Mouse (Mus musculus) mouse embryonic stem cell (cell line): Measurements from ENCODE around the gene Akirin1.

Experiments used
- in situ Hi-C, 2 experiments: fragments of 300-500 bp; cut with MboI; formaldehyde crosslinking; loops; 1 replicate in 1 of 2; 3 replicates in 1 of 2; pipeline ENCODE4 v1.14.3; 2019 to 2020; ENCODE audit warnings: low sequenced_read_pairs in 2 of 2, low pct_unique_long_range_greater_than_20kb in 1 of 2, mixed read lengths in 1 of 2; ENCODE audit not compliant: unreplicated experiment in 1 of 2

Akirin1 gene

DNA sequence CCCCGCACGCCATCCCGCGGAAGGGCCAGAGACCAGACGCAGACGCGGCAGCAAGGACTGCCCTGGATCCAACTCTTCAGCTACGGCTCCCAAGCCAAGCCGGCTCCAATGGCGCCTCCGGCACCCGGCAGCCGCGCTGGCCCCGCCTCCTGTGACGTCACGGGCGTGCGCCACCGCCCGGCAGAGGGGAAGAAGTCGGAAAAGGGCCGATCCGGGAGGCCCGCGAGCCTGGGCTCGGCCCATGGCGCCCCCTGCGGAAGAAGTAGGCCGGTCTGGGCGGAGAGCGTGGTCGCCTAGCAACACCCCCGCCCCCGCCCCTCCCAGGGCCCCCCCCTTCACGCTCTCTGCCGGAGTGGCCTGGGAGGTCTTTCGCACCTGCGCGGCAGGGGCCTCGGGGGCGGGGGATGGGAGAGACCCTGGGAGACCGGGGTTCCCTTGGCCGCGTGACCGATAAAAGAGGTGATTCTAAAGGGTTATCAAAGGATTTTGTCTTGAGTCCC, at the start of gene Akirin1:
TSS of gene Akirin1 (minus strand) at position 194 of the 500 bp plus-strand sequence.
- in situ Hi-C loops: no loop called here

DNA sequence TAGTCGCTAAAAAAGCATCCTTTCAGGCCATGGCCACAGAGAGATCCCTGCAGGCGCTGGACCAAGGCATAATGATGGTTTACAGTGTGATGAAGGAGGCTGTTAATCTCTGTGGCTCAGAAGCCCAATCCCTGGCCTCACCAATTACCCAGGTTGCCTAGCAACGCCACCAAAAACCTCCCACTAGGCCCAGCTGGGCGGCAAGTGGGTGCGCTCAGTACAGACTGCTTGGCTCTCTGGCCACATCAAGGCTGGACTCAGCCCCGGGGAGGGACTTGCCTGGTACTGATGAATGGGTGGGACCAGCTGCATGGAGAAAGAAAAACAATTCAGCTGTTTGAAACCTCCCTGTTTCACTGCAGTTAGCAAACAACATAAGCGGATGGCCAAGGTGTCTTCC, 47.7 kb upstream of the Akirin1 start:
- in situ Hi-C loops: no loop called here

- in situ Hi-C loops: no loop called here
Measured at GRCm38 (mm10) chr4:123797403-123797802, 47.3 kb upstream of the Akirin1 start.

DNA sequence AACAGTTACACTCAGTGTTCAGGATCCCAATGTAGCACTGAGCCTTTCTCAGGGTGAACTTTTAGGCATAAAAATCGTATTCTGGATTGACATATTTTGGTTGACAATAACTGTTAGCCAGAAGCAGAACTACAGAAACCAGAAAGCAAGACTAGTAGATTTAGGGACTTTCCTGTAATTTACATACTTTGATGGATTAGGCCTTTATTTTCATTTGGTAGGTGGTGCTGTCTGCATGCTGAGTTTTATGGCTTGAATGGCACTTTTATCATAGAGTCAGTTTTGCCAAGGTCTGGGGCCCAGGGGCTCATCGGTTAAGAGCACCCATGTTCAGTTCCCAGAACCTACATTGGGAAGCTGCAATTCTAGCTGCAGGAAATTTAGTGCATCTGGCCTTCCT, 44.9 kb upstream of the Akirin1 start:
- in situ Hi-C loops: no loop called here

DNA sequence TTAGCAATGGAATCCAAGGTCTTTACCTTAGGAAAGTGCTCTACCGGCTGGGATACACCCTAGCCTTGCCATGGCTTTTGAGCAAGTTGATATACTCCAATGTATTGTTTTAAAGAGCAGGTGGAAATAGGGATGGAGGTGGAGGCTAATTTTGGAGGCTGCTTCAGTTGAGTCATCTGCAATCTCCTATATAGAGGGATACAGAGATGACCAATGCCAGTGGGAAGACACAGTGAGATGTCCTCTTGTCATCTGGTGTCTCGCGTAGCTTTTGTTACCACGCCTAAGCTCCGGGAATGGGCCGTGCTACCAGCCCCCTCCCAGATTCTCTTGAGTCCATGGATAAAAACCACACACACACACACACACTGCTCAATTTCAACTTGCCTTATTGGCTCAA, 43.0 kb upstream of the Akirin1 start:
- in situ Hi-C loops: no loop called here

GRCm38 (mm10) chr4:123792666-123793065, 42.5 kb upstream of the Akirin1 start:
- in situ Hi-C loops: no loop called here

DNA sequence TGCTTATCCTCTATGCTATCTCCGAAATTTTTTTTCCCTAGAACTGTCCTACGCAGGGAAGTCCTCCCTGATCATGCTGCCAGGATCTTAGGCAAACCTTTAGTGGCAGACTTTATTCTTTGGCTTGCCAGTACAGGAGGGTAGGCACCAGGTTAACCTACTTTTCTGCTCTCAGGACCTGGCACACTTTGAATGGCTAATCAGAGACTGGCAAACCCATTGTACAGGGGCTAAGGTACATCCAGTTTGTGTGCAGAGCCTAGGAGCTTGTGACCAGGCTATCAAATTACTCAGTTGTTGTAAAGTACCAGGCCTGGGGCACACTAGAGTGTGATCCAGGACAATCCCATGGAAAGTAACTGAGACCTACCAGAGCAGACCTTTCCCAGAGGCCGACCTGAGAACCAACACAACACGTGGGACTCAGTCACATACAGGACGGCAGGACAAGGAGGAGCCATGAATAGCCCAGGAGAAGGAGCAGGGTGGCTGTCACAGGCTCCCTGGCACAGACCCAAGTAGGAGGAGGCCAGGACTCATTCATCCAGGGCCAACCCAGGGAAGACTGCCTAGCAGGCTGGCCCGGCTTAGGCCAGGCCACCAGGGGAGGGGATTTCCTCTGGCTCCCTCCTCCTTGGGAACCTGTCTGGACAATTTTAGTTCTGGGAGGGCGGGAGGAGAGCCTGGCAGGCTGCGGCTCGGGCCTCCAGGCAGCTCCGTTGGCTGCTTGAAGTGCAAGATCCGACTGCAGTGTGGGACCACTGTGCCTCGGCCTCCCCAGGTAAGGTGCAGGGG, 37.2 kb upstream of the Akirin1 start, which contains the start of gene Rhbdl2:
TSS of gene Rhbdl2 (plus strand) at position 684 of the 795 bp plus-strand sequence.
- in situ Hi-C loops: no loop called here

DNA sequence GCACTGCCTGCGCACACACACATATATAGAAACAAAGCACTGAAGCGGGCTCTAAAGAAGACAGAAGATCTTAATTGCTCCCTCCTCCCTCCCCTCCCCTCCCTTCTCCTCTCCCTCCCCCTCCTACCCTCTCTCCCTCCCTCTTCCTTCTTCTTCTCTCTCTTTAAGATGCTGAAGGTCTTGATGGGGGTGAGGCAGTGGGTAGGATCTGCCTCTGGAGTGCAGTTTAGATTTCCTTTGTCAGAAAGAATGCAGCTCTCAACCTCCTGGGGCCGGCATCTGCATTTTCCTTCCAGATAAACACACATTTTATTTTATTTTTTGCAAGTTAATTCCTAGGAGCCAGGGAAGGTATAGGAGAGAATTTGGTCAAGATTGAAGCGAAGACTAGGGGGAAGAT, 18.1 kb upstream of the Akirin1 start:
- in situ Hi-C loops: loop anchor here in 1 of 2 experiments (10.0 kb wide), 1 partner anchor 107 kb away; no protein-coding TSS in a partner anchor

DNA sequence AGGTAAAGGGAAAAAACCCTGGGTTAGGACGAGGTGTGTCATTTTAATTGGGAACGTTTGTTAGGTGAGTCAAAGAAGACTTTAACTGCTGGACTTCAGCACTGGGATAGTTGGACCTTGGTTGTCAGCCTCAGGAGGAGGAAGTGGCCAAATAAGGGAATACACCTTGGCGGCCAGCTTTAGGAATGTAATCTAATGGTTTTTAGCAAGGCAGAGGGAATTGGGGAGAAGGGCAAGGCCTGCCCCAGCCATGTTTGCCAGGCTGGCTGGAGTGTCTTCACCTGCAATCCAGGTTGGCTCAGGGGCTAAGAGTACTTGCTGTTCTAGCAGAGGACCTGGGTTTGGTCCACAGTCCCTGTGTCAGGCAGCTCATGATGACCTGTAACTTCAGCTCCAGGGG, 17.7 kb upstream of the Akirin1 start:
- in situ Hi-C loops: loop anchor here in 1 of 2 experiments (10.0 kb wide), 1 partner anchor 107 kb away; no protein-coding TSS in a partner anchor

- in situ Hi-C loops: loop anchor here in 1 of 2 experiments (10.0 kb wide), 1 partner anchor 110 kb away; no protein-coding TSS in a partner anchor
Measured at GRCm38 (mm10) chr4:123765071-123765470, 14.9 kb upstream of the Akirin1 start.

DNA sequence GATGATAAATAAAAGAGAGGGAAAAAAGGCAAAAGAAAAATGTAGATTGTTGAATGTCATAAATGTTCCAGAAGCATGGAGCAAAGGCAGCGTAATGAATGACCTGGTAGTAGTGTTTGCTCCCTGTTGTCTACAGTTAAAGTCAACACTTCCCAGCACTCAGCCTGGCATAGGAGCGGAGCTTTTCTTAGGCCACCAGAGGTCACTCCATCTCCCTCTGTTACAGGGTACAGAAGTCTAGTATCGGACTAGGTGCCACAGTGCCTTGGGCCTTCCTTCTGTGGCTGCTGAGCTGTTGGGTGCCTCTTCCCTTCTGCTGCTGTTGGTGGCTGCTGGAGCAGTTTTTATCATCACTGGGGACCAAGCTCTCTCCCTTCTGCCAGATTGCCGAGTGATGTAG, 8.2 kb upstream of the Akirin1 start:
- in situ Hi-C loops: no loop called here

GRCm38 (mm10) chr4:123750707-123751312, 665 bp upstream of the Akirin1 start:
- in situ Hi-C loops: no loop called here

DNA sequence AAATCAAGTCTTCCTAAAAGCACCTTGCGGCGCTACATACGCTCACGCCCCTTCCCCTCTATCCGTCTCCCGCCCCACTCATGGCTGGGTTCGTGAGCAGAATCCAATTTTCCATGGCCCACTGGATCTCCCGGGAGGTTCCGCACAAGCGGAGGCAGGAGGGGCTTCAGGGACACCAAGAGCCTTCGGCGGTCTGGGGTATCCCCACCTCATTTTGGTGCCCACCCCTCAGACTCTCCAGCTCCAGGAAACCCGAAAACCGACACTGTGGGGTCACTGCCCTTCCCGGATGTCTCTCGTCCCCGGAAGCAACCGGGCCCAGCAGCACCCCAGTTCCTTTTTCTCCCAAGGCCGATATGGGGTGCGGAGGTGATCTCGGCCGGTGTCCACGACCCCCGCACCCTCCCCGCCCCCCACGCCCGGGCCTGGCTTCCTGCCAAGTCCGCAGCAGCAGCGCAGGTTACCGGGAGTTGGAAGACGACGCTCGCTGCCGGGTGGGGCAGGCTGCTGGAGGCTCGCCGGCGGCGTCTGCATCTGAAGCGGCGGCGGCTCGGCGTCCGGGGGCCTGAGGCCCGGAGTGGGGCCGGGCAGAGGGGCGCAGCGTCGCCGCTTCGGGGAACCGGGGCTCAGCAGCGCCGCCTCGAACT, 538 bp downstream of the Akirin1 start:
- in situ Hi-C loops: no loop called here

GRCm38 (mm10) chr4:123748726-123749415, 1.3 kb downstream of the Akirin1 start:
- in situ Hi-C loops: no loop called here

DNA sequence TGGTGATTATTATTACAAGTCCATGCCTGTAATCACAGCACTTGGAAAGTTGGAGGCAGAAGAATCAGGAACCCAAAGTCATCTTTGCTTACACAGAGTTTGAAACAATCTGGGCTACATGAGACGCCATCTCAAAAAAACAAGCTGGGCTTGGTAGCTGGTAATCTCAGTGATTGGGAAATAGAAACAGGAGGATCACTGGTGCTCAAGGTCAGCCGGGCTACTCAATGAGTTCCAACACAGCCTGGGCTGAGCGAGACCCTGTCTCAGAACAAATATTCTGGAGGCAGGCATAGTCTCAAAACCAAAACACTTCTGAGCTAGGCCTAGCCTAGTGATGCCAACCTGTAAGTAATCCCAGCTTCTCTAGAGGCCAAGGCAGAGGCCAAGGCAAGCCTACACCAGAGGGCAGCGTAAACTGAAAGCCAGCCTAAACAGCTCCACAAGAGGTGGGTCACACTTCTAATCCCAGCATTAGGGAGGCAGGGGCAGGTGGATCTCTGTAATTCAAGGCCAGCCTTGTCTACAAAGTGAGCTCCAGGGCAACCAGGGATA, 4.8 kb downstream of the Akirin1 start:
- in situ Hi-C loops: no loop called here

- in situ Hi-C loops: no loop called here
Measured at GRCm38 (mm10) chr4:123742891-123743290, 7.3 kb downstream of the Akirin1 start.

DNA sequence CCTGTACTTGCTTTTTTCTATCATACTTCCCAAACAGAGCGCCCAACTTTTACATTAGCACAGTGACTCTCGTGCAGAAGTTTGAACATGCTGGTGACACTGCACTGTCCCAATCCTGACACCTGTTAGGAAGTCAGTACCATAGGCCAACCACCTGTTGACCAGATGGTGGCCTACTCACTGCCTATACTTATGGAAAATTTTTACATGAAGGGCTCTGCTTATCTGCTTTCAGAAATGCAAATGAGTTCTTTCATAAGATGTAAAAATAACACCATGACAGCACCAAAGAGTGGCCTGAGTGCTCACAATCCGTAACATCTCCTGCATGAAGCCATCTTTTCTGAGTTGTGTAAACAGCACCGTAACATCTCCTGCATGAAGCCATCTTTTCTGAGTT, 11.4 kb downstream of the Akirin1 start:
- in situ Hi-C loops: no loop called here

DNA sequence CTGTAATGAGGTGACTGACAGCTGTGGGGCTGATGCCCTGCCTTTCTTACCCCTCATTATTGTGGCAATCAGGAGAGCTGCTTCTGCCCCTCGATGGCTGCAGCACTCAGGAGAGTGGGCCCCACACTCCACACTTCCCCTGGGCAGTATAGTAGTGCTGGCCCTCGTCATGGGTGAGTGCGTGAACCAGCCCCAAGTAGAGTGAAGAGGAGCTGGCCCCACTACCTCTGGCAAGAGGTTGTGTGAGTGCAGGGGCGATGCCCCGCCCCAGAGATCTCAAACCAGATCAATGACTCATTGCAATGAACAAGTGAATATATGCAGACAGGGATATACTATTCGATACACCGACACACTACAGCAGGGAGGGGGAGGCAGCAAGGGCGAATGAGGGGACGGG, 16.6 kb downstream of the Akirin1 start:
- in situ Hi-C loops: no loop called here
